Mouse (Mus musculus) neural tube, embryonic 10.5 days (tissue): ENCODE data around the gene Dnah2.

Experiments
- DNase-seq: peaks from one replicate; pipeline ENCODE4 v3.0.0-alpha.2; 2017; ENCODE audit warnings: low spot score; ENCODE audit errors: extremely low spot score

The Dnah2 gene

GRCm38 (mm10) chr11:69472687-69473086 lies 76.2 kb downstream of the Dnah2 start:
- DNase-seq, result no peak

- DNase-seq, result no peak
Observed at GRCm38 (mm10) chr11:69471491-69471890, 77.4 kb downstream of the Dnah2 start.

GRCm38 (mm10) chr11:69469301-69469700 lies 79.6 kb downstream of the Dnah2 start:
- no peak for DNase-seq

GRCm38 (mm10) chr11:69463996-69464395 lies 84.9 kb downstream of the Dnah2 start:
- DNase-seq, result no peak

- no peak for DNase-seq
Observed at GRCm38 (mm10) chr11:69461568-69461967, 87.3 kb downstream of the Dnah2 start.

GRCm38 (mm10) chr11:69459883-69460282 lies 89.0 kb downstream of the Dnah2 start:
- no peak for DNase-seq

- no peak for DNase-seq
Observed at GRCm38 (mm10) chr11:69457006-69457579, 91.8 kb downstream of the Dnah2 start.

GRCm38 (mm10) chr11:69452114-69452867 lies 96.6 kb downstream of the Dnah2 start:
- peak; percentile 34 for DNase-seq

- DNase-seq, result no peak
Observed at GRCm38 (mm10) chr11:69447299-69447698, 101.6 kb downstream of the Dnah2 start.

GRCm38 (mm10) chr11:69443328-69443727 lies 105.6 kb downstream of the Dnah2 start:
- no peak for DNase-seq

GRCm38 (mm10) chr11:69437291-69437690 lies 111.6 kb downstream of the Dnah2 start:
- no peak for DNase-seq

- no peak for DNase-seq
Observed at GRCm38 (mm10) chr11:69433189-69433588, 115.7 kb downstream of the Dnah2 start.

GRCm38 (mm10) chr11:69432640-69432982 lies 116.3 kb downstream of the Dnah2 start:
- no peak for DNase-seq

- DNase-seq, result peak; percentile 53
Observed at GRCm38 (mm10) chr11:69431829-69432639, 116.9 kb downstream of the Dnah2 start.

GRCm38 (mm10) chr11:69430631-69431030 lies 118.3 kb downstream of the Dnah2 start:
- DNase-seq, result no peak

GRCm38 (mm10) chr11:69429313-69429712 lies 119.6 kb downstream of the Dnah2 start:
- DNase-seq, result no peak

GRCm38 (mm10) chr11:69428751-69429150 lies 120.2 kb downstream of the Dnah2 start:
- DNase-seq, result no peak

- DNase-seq, result no peak
Observed at GRCm38 (mm10) chr11:69426246-69426645, 122.7 kb downstream of the Dnah2 start.

- no peak for DNase-seq
Observed at GRCm38 (mm10) chr11:69423885-69424284, 125.0 kb downstream of the Dnah2 start.

GRCm38 (mm10) chr11:69422842-69423241 lies 126.1 kb downstream of the Dnah2 start:
- no peak for DNase-seq

GRCm38 (mm10) chr11:69421131-69421977 lies 127.6 kb downstream of the Dnah2 start:
- no peak for DNase-seq
